Mouse (Mus musculus): Measurements from ENCODE around the gene Dpagt1. TPM values are rescaled to one million over a fixed set of nuclear protein-coding genes. Genes with fewer than 3 reads are reported as not detected.
"Not testable (repeated sequence)": the region's sequence is repeated elsewhere in the genome, so short reads cannot be mapped to it uniquely, and the experiment has no call there.

Gene Dpagt1
- polyA plus RNA-seq, 1 experiment from 2014 or later, result 60.6 TPM

DNA sequence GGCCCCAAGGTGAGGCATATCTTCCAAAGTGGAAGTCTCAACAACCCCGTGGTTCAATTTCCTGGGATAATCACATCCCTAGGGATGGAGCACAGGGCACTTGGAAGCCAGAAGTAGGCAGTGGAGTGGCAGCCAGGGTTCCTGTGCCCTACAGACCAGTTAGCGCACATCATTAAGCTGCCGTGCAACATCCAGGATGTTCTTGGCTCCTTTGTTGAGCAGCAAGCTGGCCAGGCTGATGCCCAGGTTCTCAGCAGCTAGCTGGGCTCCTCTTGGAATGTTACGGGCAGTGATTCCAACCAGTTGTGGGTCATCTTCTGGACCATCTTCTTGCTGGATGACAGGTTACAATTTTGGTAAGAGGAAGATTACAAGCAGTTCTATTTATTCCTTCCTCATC is 10.7 kb downstream of the Dpagt1 start:
- H3K4me1 ChIP-seq (ENCODE audit: control insufficient read depth, insufficient read depth, low read length); H3K27me3 ChIP-seq (ENCODE audit: control insufficient read depth, insufficient read depth, low read length); H3K9me3 ChIP-seq (replicated peaks; ENCODE audit: control insufficient read depth, low read length); DNase-seq (ENCODE audit: low spot score); ATAC-seq (replicated peaks; ENCODE audit: insufficient number of reproducible peaks, low FRiP score, low TSS enrichment, low read depth); H3K27ac ChIP-seq (replicated peaks; ENCODE audit: low read depth, low read length): not testable (repeated sequence)
- Histone ChIP-seq H3K9ac (replicated peaks; ENCODE audit: low read length) (peak overlapping the region; percentile 37), H3K36me3 (replicated peaks; ENCODE audit: control insufficient read depth, insufficient read depth, low read depth, low read length) (peaks cover 19% of the 10 kb centered on the region), H3K4me3 (ENCODE audit: low read depth, low read length) (peak overlapping the region; percentile 99), H3K4me2 (ENCODE audit: low read depth, low read length) (peak overlapping the region; percentile 67)
- 42% methylated on average over 4 of the region's 4 CpGs for WGBS

DNA sequence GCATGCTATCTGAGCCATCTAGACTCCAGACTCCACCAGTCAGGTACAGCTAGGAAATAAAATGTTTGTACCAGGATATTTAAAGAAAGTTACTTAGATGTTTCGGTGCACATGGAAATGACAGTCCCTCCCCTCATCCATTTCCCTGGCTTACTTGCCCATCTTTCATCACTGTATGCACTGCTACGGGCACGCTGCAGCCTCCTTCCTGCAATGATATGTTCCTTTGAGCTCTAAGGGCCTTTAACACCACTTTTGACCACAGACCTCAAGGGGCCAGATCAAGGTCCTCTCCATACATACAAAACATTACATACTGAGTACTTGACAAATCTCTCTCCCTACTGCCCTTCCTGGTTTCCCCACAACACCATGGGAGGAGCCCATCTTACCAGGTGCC is 11.1 kb downstream of the Dpagt1 start:
- Histone ChIP-seq H3K9me3 (replicated peaks; ENCODE audit: control insufficient read depth, low read length) (no peaks in the 10 kb centered on the region), H3K4me1 (ENCODE audit: control insufficient read depth, insufficient read depth, low read length) (no peaks in the 10 kb centered on the region; the same call in 1 of the 2 replicates), H3K27me3 (ENCODE audit: control insufficient read depth, insufficient read depth, low read length) (no peaks in the 10 kb centered on the region), H3K27ac (replicated peaks; ENCODE audit: low read depth, low read length) (no peak overlapping the region), H3K36me3 (replicated peaks; ENCODE audit: control insufficient read depth, insufficient read depth, low read depth, low read length) (peaks cover 19% of the 10 kb centered on the region), H3K9ac (replicated peaks; ENCODE audit: low read length) (peak overlapping the region; percentile 37), H3K4me2 (ENCODE audit: low read depth, low read length) (peak overlapping the region; percentile 67), H3K4me3 (ENCODE audit: low read depth, low read length) (peak overlapping the region; percentile 99)
- ATAC-seq (replicated peaks; ENCODE audit: insufficient number of reproducible peaks, low FRiP score, low TSS enrichment, low read depth), result no peak
- no peak for DNase-seq (ENCODE audit: low spot score)
- WGBS, result 80% methylated on average over 3 of the region's 3 CpGs

DNA sequence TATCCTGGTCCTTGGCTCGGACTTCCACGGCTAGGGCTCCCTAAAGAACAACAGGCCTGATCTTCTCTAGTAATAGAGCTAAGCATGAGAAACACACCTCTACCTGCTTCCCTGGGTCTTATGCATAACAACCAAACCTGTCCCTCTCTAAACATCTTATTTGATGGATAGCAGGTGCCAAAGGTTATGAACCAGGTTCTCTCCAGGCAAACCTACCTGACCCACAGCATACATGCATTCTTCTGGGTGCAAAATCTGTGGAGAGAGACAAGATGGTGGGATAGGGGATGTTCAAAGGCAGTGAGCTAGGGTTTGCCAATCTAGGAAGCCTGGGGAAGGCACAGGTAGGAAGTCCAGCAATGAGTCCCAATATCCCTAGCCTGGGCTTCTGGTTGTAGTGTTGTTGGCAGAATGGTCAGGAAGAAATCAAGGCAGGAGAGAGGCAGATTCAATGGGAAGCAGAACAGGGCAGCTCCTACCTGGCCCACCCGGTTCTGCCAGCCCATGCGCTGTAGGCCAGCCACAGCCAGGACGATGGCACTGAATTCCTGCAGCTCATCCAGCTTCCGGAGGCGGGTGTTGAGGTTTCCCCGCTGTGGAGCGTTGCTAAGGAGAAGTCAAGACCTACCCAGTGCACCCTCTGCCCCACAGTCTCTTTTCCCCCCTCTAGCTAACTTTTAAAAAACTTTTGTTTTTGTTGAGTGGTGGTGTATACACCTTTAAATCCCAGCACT is 11.8 kb downstream of the Dpagt1 start:
- no peaks in the 10 kb centered on the region; the same call in 1 of the 2 replicates for H3K4me1 ChIP-seq (ENCODE audit: control insufficient read depth, insufficient read depth, low read length)
- no peak for ATAC-seq (replicated peaks; ENCODE audit: insufficient number of reproducible peaks, low FRiP score, low TSS enrichment, low read depth)
- DNase-seq (ENCODE audit: low spot score), result no peak
- H3K4me3 ChIP-seq (ENCODE audit: low read depth, low read length), result 0 out of 2 replicates have a peak overlapping the region, but pooled peaks have one; percentile 5
- no peak overlapping the region; the same call in 1 of the 2 replicates for H3K27ac ChIP-seq (replicated peaks; ENCODE audit: low read depth, low read length)
- H3K36me3 ChIP-seq (replicated peaks; ENCODE audit: control insufficient read depth, insufficient read depth, low read depth, low read length), result peaks cover 16% of the 10 kb centered on the region
- H3K9ac ChIP-seq (replicated peaks; ENCODE audit: low read length), result no peak overlapping the region
- H3K9me3 ChIP-seq (replicated peaks; ENCODE audit: control insufficient read depth, low read length), result no peaks in the 10 kb centered on the region
- H3K27me3 ChIP-seq (ENCODE audit: control insufficient read depth, insufficient read depth, low read length), result no peaks in the 10 kb centered on the region
- no peak overlapping the region; the same call in 1 of the 2 replicates for H3K4me2 ChIP-seq (ENCODE audit: low read depth, low read length)
- 69% methylated on average over 9 of the region's 9 CpGs for WGBS

DNA sequence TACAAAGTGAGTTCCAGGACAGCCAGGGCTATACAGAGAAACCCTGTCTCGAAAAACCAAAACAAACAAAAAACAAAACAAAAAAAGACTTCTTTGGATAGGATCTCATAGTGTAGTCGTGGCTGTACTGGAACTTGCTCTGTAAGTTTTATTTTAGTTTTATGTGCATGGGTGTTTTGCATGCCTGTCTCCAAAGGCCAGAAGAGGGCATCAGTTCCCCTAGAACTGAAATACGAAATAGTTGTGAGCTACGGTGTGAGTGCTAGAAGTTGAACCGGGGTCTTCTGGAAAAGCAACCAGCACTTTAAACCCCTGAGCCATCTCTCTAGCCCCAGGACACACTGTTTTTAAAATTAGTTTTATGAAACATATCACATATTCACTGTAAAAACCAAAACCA is 12.8 kb downstream of the Dpagt1 start:
- peaks cover 5% of the 10 kb centered on the region for H3K4me1 ChIP-seq (ENCODE audit: control insufficient read depth, insufficient read depth, low read length)
- H3K4me3 ChIP-seq (ENCODE audit: low read depth, low read length), result no peak overlapping the region
- no peaks in the 10 kb centered on the region for H3K27me3 ChIP-seq (ENCODE audit: control insufficient read depth, insufficient read depth, low read length)
- H3K27ac ChIP-seq (replicated peaks; ENCODE audit: low read depth, low read length), result no peak overlapping the region
- no peak overlapping the region for H3K4me2 ChIP-seq (ENCODE audit: low read depth, low read length)
- peaks cover 6% of the 10 kb centered on the region for H3K36me3 ChIP-seq (replicated peaks; ENCODE audit: control insufficient read depth, insufficient read depth, low read depth, low read length)
- 86% methylated on average over 5 of the region's 5 CpGs for WGBS
- DNase-seq (ENCODE audit: low spot score) (no peak), ATAC-seq (replicated peaks; ENCODE audit: insufficient number of reproducible peaks, low FRiP score, low TSS enrichment, low read depth) (no peak)
- H3K9ac ChIP-seq (replicated peaks; ENCODE audit: low read length), result no peak overlapping the region
- no peaks in the 10 kb centered on the region for H3K9me3 ChIP-seq (replicated peaks; ENCODE audit: control insufficient read depth, low read length)

DNA sequence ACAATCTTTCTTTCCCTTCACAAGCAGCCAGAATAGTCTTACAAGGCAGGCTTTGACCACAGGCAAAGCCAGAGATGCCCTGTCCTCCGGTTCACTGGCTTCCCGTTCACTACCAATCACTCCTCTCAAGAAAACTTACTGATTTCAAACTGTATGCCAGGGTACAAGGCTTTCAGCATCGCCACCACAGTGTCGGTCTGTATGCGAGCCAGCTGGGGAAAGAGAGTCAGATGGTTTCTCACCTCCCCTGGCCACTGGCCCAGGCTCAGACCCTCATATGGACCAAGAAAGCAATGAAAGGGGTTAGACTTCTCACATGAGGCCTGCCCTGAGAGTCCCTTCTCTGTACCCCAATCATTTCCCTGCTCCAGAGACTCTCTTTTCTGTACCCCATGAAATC is 15.7 kb downstream of the Dpagt1 start:
- H3K9ac ChIP-seq (replicated peaks; ENCODE audit: low read length), result peak overlapping the region; percentile 4; the same call in 1 of the 2 replicates

DNA sequence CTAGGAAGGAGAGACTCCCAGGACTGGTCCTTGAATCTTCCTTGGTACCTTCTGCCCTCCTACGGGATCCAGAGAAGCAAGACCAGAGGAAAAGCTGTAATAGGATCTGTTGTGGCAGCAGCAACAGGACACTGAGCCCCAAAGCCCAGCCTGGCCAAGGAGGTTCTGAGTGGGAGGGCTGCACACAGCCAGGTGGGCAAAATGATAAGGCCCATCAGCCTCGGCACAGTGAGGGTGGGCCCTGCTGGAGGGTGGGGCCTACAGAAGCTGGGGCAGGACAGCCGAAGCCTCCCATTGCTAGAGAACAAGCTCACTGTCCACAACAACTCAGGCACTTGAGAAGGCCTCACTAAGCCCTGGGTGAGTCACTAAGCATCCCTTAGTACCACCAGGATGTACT is 16.4 kb downstream of the Dpagt1 start:
- Histone ChIP-seq H3K9me3 (replicated peaks; ENCODE audit: control insufficient read depth, low read length) (no peaks in the 10 kb centered on the region), H3K4me2 (ENCODE audit: low read depth, low read length) (no peak overlapping the region), H3K4me3 (ENCODE audit: low read depth, low read length) (no peak overlapping the region), H3K36me3 (replicated peaks; ENCODE audit: control insufficient read depth, insufficient read depth, low read depth, low read length) (peaks cover 3% of the 10 kb centered on the region; the same call in 1 of the 2 replicates), H3K9ac (replicated peaks; ENCODE audit: low read length) (no peak overlapping the region), H3K27ac (replicated peaks; ENCODE audit: low read depth, low read length) (no peak overlapping the region), H3K4me1 (ENCODE audit: control insufficient read depth, insufficient read depth, low read length) (peaks cover 5% of the 10 kb centered on the region), H3K27me3 (ENCODE audit: control insufficient read depth, insufficient read depth, low read length) (no peaks in the 10 kb centered on the region)
- 90% methylated on average over 3 of the region's 3 CpGs for WGBS
- ATAC-seq (replicated peaks; ENCODE audit: insufficient number of reproducible peaks, low FRiP score, low TSS enrichment, low read depth) (no peak), DNase-seq (ENCODE audit: low spot score) (no peak)

More for the DNA sequence above, 15.7 kb downstream of the Dpagt1 start:
- H3K9me3 ChIP-seq (replicated peaks; ENCODE audit: control insufficient read depth, low read length), result no peaks in the 10 kb centered on the region
- H3K27me3 ChIP-seq (ENCODE audit: control insufficient read depth, insufficient read depth, low read length), result no peaks in the 10 kb centered on the region
- 95% methylated on average over 5 of the region's 5 CpGs for WGBS
- H3K27ac ChIP-seq (replicated peaks; ENCODE audit: low read depth, low read length), result no peak overlapping the region
- H3K36me3 ChIP-seq (replicated peaks; ENCODE audit: control insufficient read depth, insufficient read depth, low read depth, low read length), result peaks cover 3% of the 10 kb centered on the region; the same call in 1 of the 2 replicates
- peak overlapping the region; percentile 14; the same call in 1 of the 2 replicates for H3K4me3 ChIP-seq (ENCODE audit: low read depth, low read length)
- peaks cover 5% of the 10 kb centered on the region for H3K4me1 ChIP-seq (ENCODE audit: control insufficient read depth, insufficient read depth, low read length)
- no peak overlapping the region for H3K4me2 ChIP-seq (ENCODE audit: low read depth, low read length)
- DNase-seq (ENCODE audit: low spot score) (no peak), ATAC-seq (replicated peaks; ENCODE audit: insufficient number of reproducible peaks, low FRiP score, low TSS enrichment, low read depth) (no peak)

DNA sequence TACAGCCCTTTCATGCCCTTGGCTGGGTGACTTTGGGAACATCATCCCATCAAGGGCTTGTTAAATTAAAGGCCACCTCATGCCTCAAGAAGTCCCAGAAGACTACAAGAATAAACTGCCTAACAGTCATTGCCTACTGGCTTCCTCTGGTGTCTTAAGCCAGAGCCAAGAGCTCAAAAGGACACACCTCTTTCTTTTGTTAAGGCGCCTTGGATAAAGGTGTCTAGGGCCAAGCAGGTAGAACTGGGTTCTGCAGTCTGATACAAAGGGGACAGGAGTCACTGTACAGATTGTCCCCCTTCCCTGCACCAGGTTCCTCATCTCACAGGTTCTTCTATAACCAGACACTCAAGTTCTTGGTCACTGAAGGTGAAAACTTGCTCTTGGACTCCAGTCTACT is 16.8 kb downstream of the Dpagt1 start:
- Histone ChIP-seq H3K4me2 (ENCODE audit: low read depth, low read length) (peak overlapping the region; percentile 73; the same call in 1 of the 2 replicates), H3K4me3 (ENCODE audit: low read depth, low read length) (no peak overlapping the region; the same call in 1 of the 2 replicates), H3K27ac (replicated peaks; ENCODE audit: low read depth, low read length) (no peak overlapping the region), H3K9me3 (replicated peaks; ENCODE audit: control insufficient read depth, low read length) (no peaks in the 10 kb centered on the region), H3K9ac (replicated peaks; ENCODE audit: low read length) (no peak overlapping the region; the same call in 1 of the 2 replicates), H3K27me3 (ENCODE audit: control insufficient read depth, insufficient read depth, low read length) (no peaks in the 10 kb centered on the region), H3K4me1 (ENCODE audit: control insufficient read depth, insufficient read depth, low read length) (peaks cover 5% of the 10 kb centered on the region), H3K36me3 (replicated peaks; ENCODE audit: control insufficient read depth, insufficient read depth, low read depth, low read length) (0 out of 2 replicates have a peak, but pooled peaks cover 3% of the 10 kb centered on the region)
- 73% methylated on average over 1 of the region's 1 CpGs for WGBS
- ATAC-seq (replicated peaks; ENCODE audit: insufficient number of reproducible peaks, low FRiP score, low TSS enrichment, low read depth) (no peak), DNase-seq (ENCODE audit: low spot score) (no peak)

DNA sequence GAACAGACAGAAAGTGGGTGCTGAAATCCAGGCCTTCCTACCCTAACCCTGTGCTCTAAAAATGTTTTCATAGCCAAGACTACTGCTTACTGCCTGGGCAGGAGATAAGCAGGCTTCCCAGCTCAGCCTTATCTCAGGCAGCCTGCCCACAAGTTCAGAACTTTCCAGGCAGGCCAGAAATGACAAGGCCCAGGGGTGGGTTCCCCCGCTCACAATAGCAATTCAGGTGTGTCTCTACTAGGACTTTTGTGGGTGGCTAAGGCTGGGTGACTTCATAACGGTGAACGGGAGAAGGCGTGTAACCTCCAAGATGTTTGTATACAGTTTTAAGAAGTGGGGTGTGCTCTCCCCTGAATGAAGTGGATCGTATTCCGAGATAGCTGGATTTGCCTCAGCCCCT is 17.5 kb downstream of the Dpagt1 start:
- Histone ChIP-seq H3K27me3 (ENCODE audit: control insufficient read depth, insufficient read depth, low read length) (no peaks in the 10 kb centered on the region), H3K4me1 (ENCODE audit: control insufficient read depth, insufficient read depth, low read length) (peaks cover 5% of the 10 kb centered on the region), H3K9me3 (replicated peaks; ENCODE audit: control insufficient read depth, low read length) (no peaks in the 10 kb centered on the region), H3K27ac (replicated peaks; ENCODE audit: low read depth, low read length) (peak overlapping the region; percentile 95; the same call in 1 of the 2 replicates), H3K9ac (replicated peaks; ENCODE audit: low read length) (peak overlapping the region; percentile 88), H3K4me2 (ENCODE audit: low read depth, low read length) (peak overlapping the region; percentile 73), H3K36me3 (replicated peaks; ENCODE audit: control insufficient read depth, insufficient read depth, low read depth, low read length) (peaks cover 7% of the 10 kb centered on the region), H3K4me3 (ENCODE audit: low read depth, low read length) (peak overlapping the region; percentile 85)
- 8% methylated on average over 6 of the region's 6 CpGs for WGBS
- no peak for ATAC-seq (replicated peaks; ENCODE audit: insufficient number of reproducible peaks, low FRiP score, low TSS enrichment, low read depth)
- DNase-seq (ENCODE audit: low spot score), result no peak

Measured in embryonic facial prominence, embryonic 11.5 days (tissue).